Mouse (Mus musculus): Measurements from ENCODE around the gene Prkca. TPM values are rescaled to one million over a fixed set of nuclear protein-coding genes. Genes with fewer than 3 reads are reported as not detected.
A peak's percentile ranks its signal among the peaks of the same experiment; 100 is the strongest.

The Prkca gene
- polyA plus RNA-seq, 1 experiment from 2014 or later: 4.5 TPM

DNA sequence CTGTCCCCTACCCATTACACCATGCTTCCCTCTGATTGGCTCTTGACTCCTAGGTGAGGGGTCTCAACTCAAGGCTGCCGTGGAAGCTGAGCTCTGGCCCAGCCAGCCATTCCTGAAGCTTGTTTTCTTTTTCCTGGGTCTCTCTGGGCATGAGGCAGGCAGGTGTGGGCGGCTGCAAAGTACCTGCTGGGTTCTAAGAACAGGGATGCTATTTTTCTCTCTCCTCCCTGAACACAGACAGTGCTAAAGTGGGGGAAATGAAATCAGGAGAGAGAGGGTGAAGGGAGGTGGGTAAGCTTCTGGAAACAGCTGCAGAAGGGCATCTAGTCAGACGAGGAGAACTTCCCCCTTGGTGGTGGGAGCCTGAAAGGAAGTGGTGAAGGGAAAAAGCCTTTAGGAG, 414.0 kb downstream of the Prkca start:
- Histone ChIP-seq H3K36me3 (ENCODE audit: control insufficient read depth, insufficient read depth, low read length) (no peaks in the 10 kb centered on the region), H3K9ac (ENCODE audit: low read length) (no peak overlapping the region), H3K9me3 (ENCODE audit: control insufficient read depth, low read length) (no peaks in the 10 kb centered on the region), H3K4me1 (ENCODE audit: control insufficient read depth, insufficient read depth, low read length) (no peaks in the 10 kb centered on the region), H3K4me2 (no peak overlapping the region), H3K4me3 (ENCODE audit: low read depth, low read length) (no peak overlapping the region), H3K27ac (ENCODE audit: low read depth, low read length) (no peak overlapping the region), H3K27me3 (ENCODE audit: control insufficient read depth, insufficient read depth, low read length) (no peaks in the 10 kb centered on the region)
- no peak for DNase-seq (ENCODE audit: low spot score, missing footprints)
- ATAC-seq (ENCODE audit: low FRiP score): no peak
- 59% methylated on average over 3 of the region's 3 CpGs for WGBS

- Histone ChIP-seq H3K4me1 (ENCODE audit: control insufficient read depth, insufficient read depth, low read length) (peaks cover 4% of the 10 kb centered on the region), H3K4me3 (ENCODE audit: low read depth, low read length) (no peak overlapping the region), H3K27me3 (ENCODE audit: control insufficient read depth, insufficient read depth, low read length) (0 out of 2 replicates have a peak, but pooled peaks cover 2% of the 10 kb centered on the region), H3K36me3 (ENCODE audit: control insufficient read depth, insufficient read depth, low read length) (no peaks in the 10 kb centered on the region), H3K4me2 (no peak overlapping the region), H3K9ac (ENCODE audit: low read length) (no peak overlapping the region), H3K9me3 (ENCODE audit: control insufficient read depth, low read length) (no peaks in the 10 kb centered on the region), H3K27ac (ENCODE audit: low read depth, low read length) (no peak overlapping the region)
- DNase-seq (ENCODE audit: low spot score, missing footprints) (no peak), ATAC-seq (ENCODE audit: low FRiP score) (no peak)
- 46% methylated on average over 16 of the region's 16 CpGs for WGBS
Observed at GRCm38 (mm10) chr11:107919852-107920508, 423.7 kb downstream of the Prkca start.

- H3K4me3 ChIP-seq (ENCODE audit: low read depth, low read length): no peak overlapping the region
- DNase-seq (ENCODE audit: low spot score, missing footprints): no peak
- ATAC-seq (ENCODE audit: low FRiP score): 0 out of 2 replicates have a peak, but pooled peaks have one; percentile 28
- H3K27ac ChIP-seq (ENCODE audit: low read depth, low read length): no peak overlapping the region; the same call in 1 of the 2 replicates
- no peak overlapping the region for H3K9ac ChIP-seq (ENCODE audit: low read length)
- H3K27me3 ChIP-seq (ENCODE audit: control insufficient read depth, insufficient read depth, low read length): peaks cover 7% of the 10 kb centered on the region
- H3K4me2 ChIP-seq: no peak overlapping the region
- no peaks in the 10 kb centered on the region for H3K9me3 ChIP-seq (ENCODE audit: control insufficient read depth, low read length)
- 59% methylated on average over 9 of the region's 9 CpGs for WGBS
- H3K36me3 ChIP-seq (ENCODE audit: control insufficient read depth, insufficient read depth, low read length): no peaks in the 10 kb centered on the region
- peaks cover 5% of the 10 kb centered on the region for H3K4me1 ChIP-seq (ENCODE audit: control insufficient read depth, insufficient read depth, low read length)
Observed at GRCm38 (mm10) chr11:107917721-107918235, 425.9 kb downstream of the Prkca start.

DNA sequence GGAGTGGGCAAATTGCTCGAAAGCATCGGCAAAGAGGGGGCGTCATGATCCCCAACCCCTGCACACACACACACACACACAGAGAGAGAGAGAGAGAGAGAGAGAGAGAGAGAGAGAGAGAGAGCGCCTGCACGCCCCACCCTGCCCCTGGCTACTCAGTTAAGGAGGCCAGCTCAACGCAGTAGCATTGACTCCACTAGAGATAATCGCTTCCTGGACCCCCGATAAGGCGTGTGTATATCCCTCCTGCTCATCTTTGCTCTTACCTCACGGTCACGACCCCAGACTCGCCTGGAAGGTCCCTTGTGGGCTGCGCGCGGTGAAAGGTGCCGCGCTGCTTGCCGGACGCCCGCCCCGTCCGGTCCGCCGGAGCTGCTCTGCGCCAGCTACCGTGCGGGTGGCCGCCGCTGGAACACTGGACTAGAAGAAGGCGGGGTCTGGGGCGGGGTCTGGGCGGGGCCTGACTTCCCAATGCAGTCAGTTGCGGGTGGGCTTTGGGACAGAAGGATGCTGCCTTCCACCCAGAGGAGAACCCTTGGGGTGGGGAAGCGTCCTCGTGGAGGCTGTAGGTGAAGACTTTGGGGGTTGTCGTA, 429.0 kb downstream of the Prkca start, which contains the start of gene Cacng5:
Gene Cacng5, minus strand, starts transcription at position 422 of the 593 bp plus-strand sequence.
- DNase-seq (ENCODE audit: low spot score, missing footprints) (peak; percentile 95), ATAC-seq (ENCODE audit: low FRiP score) (peak; percentile 91)
- no peaks in the 10 kb centered on the region for H3K36me3 ChIP-seq (ENCODE audit: control insufficient read depth, insufficient read depth, low read length)
- no peaks in the 10 kb centered on the region for H3K9me3 ChIP-seq (ENCODE audit: control insufficient read depth, low read length)
- peaks cover 5% of the 10 kb centered on the region for H3K4me1 ChIP-seq (ENCODE audit: control insufficient read depth, insufficient read depth, low read length)
- peaks cover 9% of the 10 kb centered on the region for H3K27me3 ChIP-seq (ENCODE audit: control insufficient read depth, insufficient read depth, low read length)
- H3K4me2 ChIP-seq: peak within 1 kb of the TSS; percentile 52
- peak within 1 kb of the TSS; percentile 45 for H3K9ac ChIP-seq (ENCODE audit: low read length)
- WGBS: 5% methylated on average over 36 of the region's 36 CpGs
- H3K4me3 ChIP-seq (ENCODE audit: low read depth, low read length): peak within 1 kb of the TSS; percentile 35
- H3K27ac ChIP-seq (ENCODE audit: low read depth, low read length): no peak within 1 kb of the TSS

DNA sequence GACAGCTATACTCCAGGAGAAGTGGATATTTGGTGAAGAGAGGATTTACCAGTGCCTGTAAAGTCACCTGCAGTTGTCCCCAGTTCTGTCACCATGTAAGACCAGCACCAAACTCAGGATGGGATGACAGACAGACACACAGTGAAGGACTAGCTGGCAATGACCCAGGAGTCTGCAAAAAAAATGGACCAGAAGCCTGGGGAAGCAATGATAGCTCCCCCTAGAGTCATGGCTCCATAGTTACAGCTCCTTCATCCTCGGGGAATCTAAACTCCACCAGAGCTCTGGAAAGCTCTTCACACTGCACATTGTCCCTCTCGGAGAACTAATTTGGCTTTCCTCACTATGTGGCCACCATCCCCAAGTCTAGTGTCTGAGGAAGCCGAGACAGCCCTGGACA, 430.4 kb downstream of the Prkca start:
- no peak for DNase-seq (ENCODE audit: low spot score, missing footprints)
- ATAC-seq (ENCODE audit: low FRiP score): no peak
- Histone ChIP-seq H3K9ac (ENCODE audit: low read length) (no peak overlapping the region), H3K9me3 (ENCODE audit: control insufficient read depth, low read length) (0 out of 2 replicates have a peak, but pooled peaks cover 3% of the 10 kb centered on the region), H3K27me3 (ENCODE audit: control insufficient read depth, insufficient read depth, low read length) (peaks cover 9% of the 10 kb centered on the region), H3K27ac (ENCODE audit: low read depth, low read length) (no peak overlapping the region), H3K4me2 (no peak overlapping the region), H3K36me3 (ENCODE audit: control insufficient read depth, insufficient read depth, low read length) (no peaks in the 10 kb centered on the region), H3K4me3 (ENCODE audit: low read depth, low read length) (no peak overlapping the region), H3K4me1 (ENCODE audit: control insufficient read depth, insufficient read depth, low read length) (peaks cover 5% of the 10 kb centered on the region)
- 59% methylated on average over 3 of the region's 3 CpGs for WGBS

DNA sequence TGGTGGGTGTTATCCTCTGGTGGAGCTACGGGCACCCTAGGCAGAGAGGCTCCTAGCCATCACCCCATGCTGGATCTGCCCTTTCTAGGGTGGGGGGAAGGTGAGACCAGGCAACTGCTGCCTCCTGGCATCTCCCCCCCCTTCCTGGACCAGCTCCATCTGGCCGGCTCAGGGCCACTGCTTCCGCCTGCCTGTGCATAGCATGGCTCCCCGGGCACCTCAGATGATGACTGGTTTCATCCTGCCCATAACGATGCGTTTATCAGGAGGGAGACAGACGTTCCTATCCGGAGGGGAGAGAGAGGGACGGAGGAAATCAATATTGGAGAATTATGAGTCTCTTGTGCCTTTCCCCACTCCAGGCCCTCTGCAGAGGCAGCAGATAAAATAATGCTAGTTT, 438.4 kb downstream of the Prkca start:
- Histone ChIP-seq H3K9ac (ENCODE audit: low read length) (no peak overlapping the region), H3K4me2 (no peak overlapping the region), H3K36me3 (ENCODE audit: control insufficient read depth, insufficient read depth, low read length) (no peaks in the 10 kb centered on the region), H3K4me1 (ENCODE audit: control insufficient read depth, insufficient read depth, low read length) (no peaks in the 10 kb centered on the region), H3K27me3 (ENCODE audit: control insufficient read depth, insufficient read depth, low read length) (no peaks in the 10 kb centered on the region), H3K9me3 (ENCODE audit: control insufficient read depth, low read length) (0 out of 2 replicates have a peak, but pooled peaks cover 3% of the 10 kb centered on the region), H3K4me3 (ENCODE audit: low read depth, low read length) (no peak overlapping the region), H3K27ac (ENCODE audit: low read depth, low read length) (no peak overlapping the region)
- ATAC-seq (ENCODE audit: low FRiP score) (no peak), DNase-seq (ENCODE audit: low spot score, missing footprints) (no peak)
- 85% methylated on average over 9 of the region's 9 CpGs for WGBS

- Histone ChIP-seq H3K9me3 (ENCODE audit: control insufficient read depth, low read length) (no peaks in the 10 kb centered on the region), H3K4me1 (ENCODE audit: control insufficient read depth, insufficient read depth, low read length) (no peaks in the 10 kb centered on the region), H3K27me3 (ENCODE audit: control insufficient read depth, insufficient read depth, low read length) (no peaks in the 10 kb centered on the region), H3K9ac (ENCODE audit: low read length) (no peak overlapping the region), H3K4me2 (no peak overlapping the region), H3K36me3 (ENCODE audit: control insufficient read depth, insufficient read depth, low read length) (no peaks in the 10 kb centered on the region), H3K4me3 (ENCODE audit: low read depth, low read length) (no peak overlapping the region), H3K27ac (ENCODE audit: low read depth, low read length) (no peak overlapping the region)
- ATAC-seq (ENCODE audit: low FRiP score) (no peak), DNase-seq (ENCODE audit: low spot score, missing footprints) (no peak)
- 59% methylated on average over 4 of the region's 4 CpGs for WGBS
Observed at GRCm38 (mm10) chr11:107903966-107904605, 439.6 kb downstream of the Prkca start.

GRCm38 (mm10) chr11:107900470-107900869, 443.3 kb downstream of the Prkca start:
- Histone ChIP-seq H3K9me3 (ENCODE audit: control insufficient read depth, low read length) (no peaks in the 10 kb centered on the region), H3K27ac (ENCODE audit: low read depth, low read length) (no peak overlapping the region), H3K9ac (ENCODE audit: low read length) (no peak overlapping the region), H3K4me3 (ENCODE audit: low read depth, low read length) (no peak overlapping the region), H3K36me3 (ENCODE audit: control insufficient read depth, insufficient read depth, low read length) (no peaks in the 10 kb centered on the region), H3K27me3 (ENCODE audit: control insufficient read depth, insufficient read depth, low read length) (no peaks in the 10 kb centered on the region), H3K4me1 (ENCODE audit: control insufficient read depth, insufficient read depth, low read length) (no peaks in the 10 kb centered on the region), H3K4me2 (no peak overlapping the region)
- DNase-seq (ENCODE audit: low spot score, missing footprints) (no peak), ATAC-seq (ENCODE audit: low FRiP score) (no peak)
- WGBS: 45% methylated on average over 4 of the region's 4 CpGs

DNA sequence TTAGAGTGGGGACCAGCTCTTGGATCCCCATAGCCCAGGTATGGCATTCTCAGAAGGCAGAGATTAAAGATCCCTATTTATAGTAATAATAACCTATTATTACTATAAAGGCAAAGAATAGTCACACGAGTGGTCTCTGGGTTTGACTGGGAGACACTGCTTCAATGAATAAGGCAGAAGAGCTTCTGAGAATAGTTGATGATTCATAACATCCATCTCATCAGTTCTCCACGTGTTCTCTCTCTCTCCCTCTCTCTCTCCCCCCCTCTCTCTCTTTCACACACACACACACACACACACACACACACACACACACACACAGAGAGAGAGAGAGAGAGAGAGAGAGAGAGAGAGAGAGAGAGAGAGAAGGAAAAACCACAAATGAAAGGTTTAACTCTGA, 445.0 kb downstream of the Prkca start:
- H3K4me3 ChIP-seq (ENCODE audit: low read depth, low read length): no peak overlapping the region
- H3K27ac ChIP-seq (ENCODE audit: low read depth, low read length): no peak overlapping the region
- H3K9ac ChIP-seq (ENCODE audit: low read length): no peak overlapping the region
- WGBS: 71% methylated on average over 2 of the region's 2 CpGs
- H3K27me3 ChIP-seq (ENCODE audit: control insufficient read depth, insufficient read depth, low read length): no peaks in the 10 kb centered on the region
- H3K9me3 ChIP-seq (ENCODE audit: control insufficient read depth, low read length): no peaks in the 10 kb centered on the region
- H3K4me1 ChIP-seq (ENCODE audit: control insufficient read depth, insufficient read depth, low read length): no peaks in the 10 kb centered on the region
- ATAC-seq (ENCODE audit: low FRiP score) (no peak), DNase-seq (ENCODE audit: low spot score, missing footprints) (no peak)
- no peak overlapping the region for H3K4me2 ChIP-seq
- H3K36me3 ChIP-seq (ENCODE audit: control insufficient read depth, insufficient read depth, low read length): no peaks in the 10 kb centered on the region

Data from midbrain, embryonic 11.5 days (tissue).